13 mouse cellular contexts compared by ENCODE assay signal in genomic region chr13:5614186-5614737, GRCm38 (mm10).
DNase-seq lines count a peak whose midpoint lies in the region; ATAC-seq lines count a peak whose summit lies in the region.
"Had no signal": no experiment of that assay in that cellular context is flagged by ENCODE, and none has a peak within 500 bp of the region (broad histone marks: within the 10 kb centered on the region; RNA-seq: fewer than 3 reads in every experiment).

No protein-coding gene starts in this region.

- 56% methylated on average over 7 of the region's 7 CpGs for WGBS in macrophage (ENCODE audit: missing documents)

- ATAC-seq in frontal cortex, adult (ENCODE audit: low TSS enrichment): peak; percentile 62
- ATAC-seq in granulocyte monocyte progenitor cell, adult 5-6 weeks (replicated peaks; ENCODE audit: poor library complexity, severe bottlenecking): peak; percentile 34
- ATAC-seq: inflammation-experienced regulatory T-cells, adult 6 months had no signal

- peak overlapping the region; percentile 87 for H3K27ac ChIP-seq in macrophage
- H3K27ac ChIP-seq: left cerebral cortex, adult 2 months had no signal

- no peaks in the 10 kb centered on the region for H3K36me3 ChIP-seq in macrophage (ENCODE audit: inconsistent target)

- no peak overlapping the region for H3K4me3 ChIP-seq in macrophage (ENCODE audit: inconsistent target)
- H3K4me3 ChIP-seq: left cerebral cortex, adult 2 months had no signal

- intact Hi-C loops in left cerebral cortex, postnatal 10 days (cut with DNase I): no loop called here

- no peaks in the 10 kb centered on the region for H3K79me2 ChIP-seq in macrophage (ENCODE audit: inconsistent target)

- DNase-seq in frontal cortex, postnatal 25 days (ENCODE audit: low spot score in 2 of 2): no peak
- peak; percentile 7 for DNase-seq in kidney, postnatal 14 days
- no peak for DNase-seq in kidney, adult 18-20 months
- no peak for DNase-seq in left cerebral cortex, postnatal 10 days (ENCODE audit: extremely low spot score in 1 of 2, low spot score in 2 of 2)
- DNase-seq in embryo, embryonic 9.5 days (ENCODE audit: extremely low spot score): no peak
- DNase-seq: adrenal gland, postnatal 14 days; cerebellum, adult 8-10 months; thymus, postnatal 14 days had no signal
